Mouse (Mus musculus) neural tube, embryonic 12.5 days (tissue): ENCODE data around the gene Fbxo8. TPM values are rescaled to one million over a fixed set of nuclear protein-coding genes. Genes with fewer than 3 reads are reported as not detected.

Experiments used
- ATAC-seq: fragments of 200-750 bp; cut with Nextera tagmentation; 2 replicates; pipeline ENCODE4 v1.8.0; 2017; ENCODE audit warnings: low read depth, mild to moderate bottlenecking, moderate TSS enrichment, moderate library complexity; ENCODE audit not compliant: low FRiP score
- H3K27ac ChIP-seq: fragments of 300-500 bp; sonication (generic); 2 replicates; pipeline ENCODE4 v1.5.1; 2016
- H3K27me3 ChIP-seq: fragments of 300-500 bp; sonication (generic); replicated peaks from 2 replicates; pipeline ENCODE4 v1.6.1; 2016; ENCODE audit warnings: mild to moderate bottlenecking
- H3K36me3 ChIP-seq: fragments of 300-500 bp; sonication (generic); 2 replicates; pipeline ENCODE4 v1.6.1; 2016; ENCODE audit warnings: mild to moderate bottlenecking
- H3K4me1 ChIP-seq: fragments of 300-500 bp; sonication (generic); 2 replicates; pipeline ENCODE4 v1.6.1; 2016
- H3K4me2 ChIP-seq: fragments of 300-500 bp; sonication (generic); replicated peaks from 2 replicates; pipeline ENCODE4 v1.6.1; 2016; ENCODE audit warnings: mild to moderate bottlenecking
- H3K4me3 ChIP-seq: fragments of 300-500 bp; sonication (generic); 2 replicates; pipeline ENCODE4 v1.5.1; 2016
- H3K9ac ChIP-seq: fragments of 300-500 bp; sonication (generic); 2 replicates; pipeline ENCODE4 v1.6.1; 2016; ENCODE audit warnings: mild to moderate bottlenecking
- H3K9me3 ChIP-seq: fragments of 300-500 bp; sonication (generic); 2 replicates; pipeline ENCODE4 v1.6.1; 2016; ENCODE audit warnings: mild to moderate bottlenecking
- whole genome bisulfite sequencing: fragments of 180-500 bp; shearing (Covaris S2); methylation state at CpG from one replicate; pipeline ENCODE4 v1.1.7; 2016; 5-methylcytosine and 5-hydroxymethylcytosine counted together
- polyA plus RNA-seq: library from polyadenylated mRNA; unstranded; fragments of >200 nt; fragmentation: Nextera tagmentation; extraction: Ambion mirVana; gene quantifications from 2 replicates; pipeline ENCODE4 v1.2.1, GENCODE M21; 2016

The Fbxo8 gene
- polyA plus RNA-seq, result 36.0 and 42.2 TPM in 2 replicates

- ATAC-seq, result peak; percentile 95
- H3K27me3 ChIP-seq, result no peaks in the 10 kb centered on the region
- no peaks in the 10 kb centered on the region for H3K36me3 ChIP-seq
- H3K27ac ChIP-seq, result peak within 1 kb of the TSS; percentile 28; the same call in 1 of the 2 replicates
- peak within 1 kb of the TSS; percentile 79 for H3K4me3 ChIP-seq
- under 1% methylated on average over 53 of the region's 53 CpGs for WGBS
- H3K9ac ChIP-seq, result peak within 1 kb of the TSS; percentile 73
- H3K4me1 ChIP-seq, result peaks cover 9% of the 10 kb centered on the region
- no peaks in the 10 kb centered on the region for H3K9me3 ChIP-seq
- peak within 1 kb of the TSS; percentile 68 for H3K4me2 ChIP-seq
These were observed at the start of gene Fbxo8, which contains the start of gene Cep44 for GRCm38 (mm10) chr8:56550558-56551360. Gene Fbxo8 (plus strand): TSS chr8:56551090. Gene Cep44 (minus strand): TSS chr8:56551047.

DNA sequence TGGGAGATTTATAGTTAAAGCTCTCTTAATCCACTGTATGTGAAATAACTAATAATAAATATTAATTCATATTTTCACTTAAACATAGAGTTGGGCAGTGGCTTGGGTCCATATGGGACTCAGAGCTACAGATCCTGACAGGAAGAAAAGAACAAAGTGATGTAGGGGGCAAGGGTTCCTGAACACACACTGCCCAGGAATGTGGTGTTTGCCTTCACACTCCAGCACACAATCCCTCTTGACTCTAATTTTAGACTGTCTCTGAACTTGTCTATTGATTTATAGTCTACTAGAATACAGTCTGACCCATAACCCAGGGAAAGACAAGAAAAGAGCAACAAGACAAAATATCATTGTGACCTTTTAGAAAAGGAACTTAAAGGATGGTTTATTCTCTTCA lies 49.0 kb upstream of the Fbxo8 start:
- Histone ChIP-seq H3K4me1 (no peaks in the 10 kb centered on the region), H3K4me2 (no peak overlapping the region), H3K9ac (no peak overlapping the region), H3K36me3 (no peaks in the 10 kb centered on the region), H3K9me3 (no peaks in the 10 kb centered on the region), H3K27ac (no peak overlapping the region), H3K4me3 (no peak overlapping the region), H3K27me3 (no peaks in the 10 kb centered on the region)
- no peak for ATAC-seq

GRCm38 (mm10) chr8:56508318-56508951 lies 42.5 kb upstream of the Fbxo8 start:
- Histone ChIP-seq H3K4me3 (no peak overlapping the region), H3K4me1 (no peaks in the 10 kb centered on the region), H3K9me3 (no peaks in the 10 kb centered on the region), H3K27ac (no peak overlapping the region), H3K9ac (no peak overlapping the region), H3K27me3 (no peaks in the 10 kb centered on the region), H3K4me2 (no peak overlapping the region), H3K36me3 (no peaks in the 10 kb centered on the region)
- no peak for ATAC-seq
- 78% methylated on average over 3 of the region's 3 CpGs for WGBS

DNA sequence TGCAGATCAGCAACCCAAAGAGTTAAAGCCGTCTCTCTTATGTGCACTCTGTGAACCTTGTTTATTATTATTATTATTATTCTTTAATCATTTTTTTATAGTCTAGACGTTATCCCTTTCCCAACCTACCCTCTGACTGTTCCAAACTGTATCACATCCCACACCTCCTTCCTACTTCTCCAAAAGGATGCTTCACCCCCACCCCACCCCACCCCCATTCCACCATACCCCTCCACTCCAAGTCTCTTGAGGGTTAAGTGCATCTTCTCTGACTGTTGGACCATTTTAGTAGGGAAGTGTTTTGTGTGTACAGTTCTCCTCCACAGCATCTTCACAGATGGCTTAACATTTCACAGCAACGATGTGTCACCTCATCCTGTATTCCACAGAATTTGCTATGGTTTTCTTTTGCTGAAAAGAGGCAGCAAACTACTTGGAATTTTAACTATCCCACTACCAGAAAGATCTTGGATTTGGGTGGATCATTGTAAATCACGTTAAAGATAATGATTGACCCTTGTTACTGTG lies 41.9 kb upstream of the Fbxo8 start:
- ATAC-seq, result no peak
- Histone ChIP-seq H3K9ac (no peak overlapping the region), H3K27me3 (no peaks in the 10 kb centered on the region), H3K4me2 (no peak overlapping the region), H3K9me3 (no peaks in the 10 kb centered on the region), H3K4me3 (no peak overlapping the region), H3K27ac (no peak overlapping the region), H3K36me3 (no peaks in the 10 kb centered on the region), H3K4me1 (no peaks in the 10 kb centered on the region)
- 81% methylated on average over 4 of the region's 4 CpGs for WGBS

- no peak overlapping the region for H3K4me3 ChIP-seq
- no peaks in the 10 kb centered on the region for H3K36me3 ChIP-seq
- ATAC-seq, result no peak
- H3K9ac ChIP-seq, result no peak overlapping the region
- H3K9me3 ChIP-seq, result no peaks in the 10 kb centered on the region
- 72% methylated on average over 6 of the region's 6 CpGs for WGBS
- no peak overlapping the region for H3K27ac ChIP-seq
- no peaks in the 10 kb centered on the region for H3K4me1 ChIP-seq
- no peaks in the 10 kb centered on the region for H3K27me3 ChIP-seq
- H3K4me2 ChIP-seq, result no peak overlapping the region
These were observed 32.0 kb upstream of the Fbxo8 start for GRCm38 (mm10) chr8:56518848-56519247.

- H3K9ac ChIP-seq, result no peak overlapping the region
- no peaks in the 10 kb centered on the region for H3K4me1 ChIP-seq
- no peak overlapping the region for H3K4me3 ChIP-seq
- H3K27ac ChIP-seq, result no peak overlapping the region
- 88% methylated on average over 2 of the region's 2 CpGs for WGBS
- H3K9me3 ChIP-seq, result no peaks in the 10 kb centered on the region
- H3K27me3 ChIP-seq, result no peaks in the 10 kb centered on the region
- H3K4me2 ChIP-seq, result no peak overlapping the region
- ATAC-seq, result no peak
- no peaks in the 10 kb centered on the region for H3K36me3 ChIP-seq
These were observed 30.6 kb upstream of the Fbxo8 start for GRCm38 (mm10) chr8:56520249-56520648.

GRCm38 (mm10) chr8:56521051-56521450 lies 29.8 kb upstream of the Fbxo8 start:
- Histone ChIP-seq H3K4me1 (no peaks in the 10 kb centered on the region), H3K4me2 (no peak overlapping the region), H3K27me3 (no peaks in the 10 kb centered on the region), H3K36me3 (no peaks in the 10 kb centered on the region), H3K27ac (no peak overlapping the region), H3K9ac (no peak overlapping the region), H3K4me3 (no peak overlapping the region), H3K9me3 (no peaks in the 10 kb centered on the region)
- 79% methylated on average over 4 of the region's 4 CpGs for WGBS
- ATAC-seq, result no peak; the same call in 1 of the 2 replicates

DNA sequence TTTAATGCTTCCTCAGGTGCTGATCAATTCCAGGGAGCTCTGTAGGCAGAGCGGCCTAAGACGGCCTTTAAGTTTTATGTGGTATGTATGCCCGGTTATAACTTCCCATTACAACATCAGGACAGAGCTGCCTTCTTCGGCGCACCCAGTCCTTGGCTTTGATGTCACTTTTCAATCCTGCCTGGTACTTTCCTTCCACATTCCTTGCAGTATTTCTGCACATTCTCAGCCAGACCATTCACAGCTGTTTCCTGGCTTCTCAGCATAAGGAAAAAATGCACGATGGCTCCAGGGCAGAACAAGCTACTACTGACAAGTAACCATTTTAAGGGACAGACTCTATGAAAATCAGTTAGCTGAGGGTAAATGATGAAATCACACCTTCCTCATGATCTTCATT lies 22.0 kb upstream of the Fbxo8 start:
- no peak for ATAC-seq
- no peaks in the 10 kb centered on the region for H3K9me3 ChIP-seq
- H3K4me3 ChIP-seq, result no peak overlapping the region
- WGBS, result 91% methylated on average over 6 of the region's 6 CpGs
- H3K4me1 ChIP-seq, result no peaks in the 10 kb centered on the region
- no peaks in the 10 kb centered on the region for H3K27me3 ChIP-seq
- no peak overlapping the region for H3K9ac ChIP-seq
- H3K4me2 ChIP-seq, result no peak overlapping the region
- H3K27ac ChIP-seq, result no peak overlapping the region
- peaks cover 6% of the 10 kb centered on the region; the same call in 1 of the 2 replicates for H3K36me3 ChIP-seq

GRCm38 (mm10) chr8:56530359-56530758 lies 20.5 kb upstream of the Fbxo8 start:
- no peaks in the 10 kb centered on the region for H3K9me3 ChIP-seq
- no peak overlapping the region for H3K9ac ChIP-seq
- H3K4me2 ChIP-seq, result no peak overlapping the region
- 6% methylated on average over 3 of the region's 3 CpGs for WGBS
- no peaks in the 10 kb centered on the region for H3K27me3 ChIP-seq
- no peak for ATAC-seq
- no peak overlapping the region for H3K4me3 ChIP-seq
- no peaks in the 10 kb centered on the region for H3K4me1 ChIP-seq
- no peak overlapping the region for H3K27ac ChIP-seq
- H3K36me3 ChIP-seq, result peaks cover 6% of the 10 kb centered on the region; the same call in 1 of the 2 replicates

DNA sequence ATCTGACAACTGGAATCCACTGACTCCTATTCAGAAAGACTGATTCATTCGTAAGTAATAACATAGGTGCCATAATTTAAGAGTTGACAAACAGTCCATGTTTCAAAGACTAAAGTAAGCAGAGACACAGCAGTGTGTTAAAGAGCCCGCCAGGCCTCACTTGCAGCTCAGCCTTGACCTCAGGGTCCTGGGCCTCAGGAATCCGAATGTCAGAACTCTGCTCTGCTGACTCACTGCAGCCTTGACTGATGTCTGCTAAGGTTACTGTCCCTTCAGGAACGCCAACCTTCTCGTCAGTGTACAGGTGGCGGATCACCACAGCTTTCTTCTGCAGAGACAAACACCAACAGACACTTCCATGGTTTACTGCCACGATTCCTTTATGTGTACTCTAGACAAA lies 10.2 kb upstream of the Fbxo8 start:
- peaks cover 40% of the 10 kb centered on the region for H3K36me3 ChIP-seq
- 88% methylated on average over 7 of the region's 7 CpGs for WGBS

GRCm38 (mm10) chr8:56547866-56548265 lies 3.0 kb upstream of the Fbxo8 start:
- 0 out of 2 replicates have a peak, but pooled peaks cover 6% of the 10 kb centered on the region for H3K36me3 ChIP-seq
- no peaks in the 10 kb centered on the region for H3K9me3 ChIP-seq
- no peak overlapping the region for H3K9ac ChIP-seq
- no peaks in the 10 kb centered on the region for H3K27me3 ChIP-seq
- H3K27ac ChIP-seq, result no peak overlapping the region
- ATAC-seq, result no peak
- H3K4me1 ChIP-seq, result peaks cover 9% of the 10 kb centered on the region
- no peak overlapping the region for H3K4me2 ChIP-seq
- H3K4me3 ChIP-seq, result no peak overlapping the region
- WGBS, result 95% methylated on average over 2 of the region's 2 CpGs

More for the DNA sequence above, 10.2 kb upstream of the Fbxo8 start:
- no peaks in the 10 kb centered on the region for H3K27me3 ChIP-seq
- ATAC-seq, result no peak
- no peak overlapping the region for H3K4me2 ChIP-seq
- no peak overlapping the region for H3K27ac ChIP-seq
- no peak overlapping the region for H3K4me3 ChIP-seq
- H3K4me1 ChIP-seq, result no peaks in the 10 kb centered on the region
- no peaks in the 10 kb centered on the region for H3K9me3 ChIP-seq
- no peak overlapping the region for H3K9ac ChIP-seq

- Histone ChIP-seq H3K9ac (peak overlapping the region; percentile 73), H3K4me2 (peak overlapping the region; percentile 68), H3K27me3 (no peaks in the 10 kb centered on the region), H3K9me3 (no peaks in the 10 kb centered on the region), H3K36me3 (no peaks in the 10 kb centered on the region), H3K4me3 (peak overlapping the region; percentile 79), H3K27ac (peak overlapping the region; percentile 28; the same call in 1 of the 2 replicates), H3K4me1 (peaks cover 9% of the 10 kb centered on the region)
- WGBS, result under 1% methylated on average over 28 of the region's 28 CpGs
- ATAC-seq, result peak; percentile 98
These were observed 517 bp downstream of the Fbxo8 start for GRCm38 (mm10) chr8:56551361-56551852.
